Mouse (Mus musculus): ENCODE data around the gene Olfr2. TPM values are rescaled to one million over a fixed set of nuclear protein-coding genes. Genes with fewer than 3 reads are reported as not detected.

Gene Olfr2
- not detected in 2 replicates for polyA plus RNA-seq (2014; fragmentation: Nextera tagmentation; extraction: Ambion mirVana)

DNA sequence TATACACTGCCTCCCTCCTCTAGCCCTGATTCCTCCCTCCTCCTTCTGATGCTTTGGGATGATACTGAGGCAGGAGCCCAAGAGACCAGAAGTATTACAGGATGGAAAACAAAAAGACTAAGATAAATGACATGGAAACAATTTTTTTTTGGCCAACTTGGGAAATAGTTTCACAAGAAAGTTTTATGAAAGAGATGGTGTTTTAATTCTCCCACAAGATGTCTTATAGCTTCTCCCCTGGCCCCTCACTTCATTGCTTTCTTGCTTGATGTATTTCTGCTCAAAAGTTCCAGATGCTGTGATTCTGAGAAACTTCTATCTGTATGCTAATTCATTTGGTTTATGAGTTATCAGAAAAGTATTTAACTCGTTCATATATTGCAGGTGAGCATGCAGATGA is at the start of gene Olfr2:
Olfr2 (minus strand) TSS at position 101 of the 400 bp plus-strand sequence.
- no peak within 1 kb of the TSS for H3K4me3 ChIP-seq (replicated peaks; ENCODE audit: low read depth, low read length)
- DNase-seq (no peak), ATAC-seq (ENCODE audit: low FRiP score, low TSS enrichment) (no peak)
- no peak within 1 kb of the TSS for H3K4me2 ChIP-seq (ENCODE audit: low read length)
- no peak within 1 kb of the TSS for H3K9ac ChIP-seq (replicated peaks; ENCODE audit: low read length)
- H3K9me3 ChIP-seq (ENCODE audit: control insufficient read depth, low read length) = no peaks in the 10 kb centered on the region
- H3K27me3 ChIP-seq (ENCODE audit: control insufficient read depth, insufficient read depth, low read length) = no peaks in the 10 kb centered on the region
- no peaks in the 10 kb centered on the region for H3K4me1 ChIP-seq (ENCODE audit: control insufficient read depth, insufficient read depth, low read length)
- no peak within 1 kb of the TSS for H3K27ac ChIP-seq (replicated peaks; ENCODE audit: low read depth, low read length)
- WGBS = 61% methylated on average over 1 of the region's 1 CpGs
- no peaks in the 10 kb centered on the region for H3K36me3 ChIP-seq (ENCODE audit: control insufficient read depth, insufficient read depth, low read length)

DNA sequence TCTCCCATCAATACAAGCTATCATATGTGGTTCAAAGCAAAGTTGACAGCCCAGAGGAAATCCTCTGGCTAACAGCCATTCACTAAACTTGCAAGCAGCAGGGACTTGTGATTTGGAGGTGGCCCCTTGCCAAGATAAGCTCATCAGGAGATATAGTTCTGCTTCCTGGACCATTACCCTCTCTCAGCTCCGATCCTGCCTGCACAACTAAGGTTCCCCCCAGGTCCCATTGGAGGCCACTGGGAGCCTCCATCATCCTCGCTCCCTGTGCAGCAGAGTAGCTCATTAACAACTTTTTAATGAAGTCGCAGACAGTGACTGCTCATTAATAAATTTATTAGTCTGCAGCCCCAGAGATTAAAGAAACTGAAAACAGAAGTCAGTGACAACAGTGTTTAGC is 41.7 kb upstream of the Olfr2 start:
- Histone ChIP-seq H3K4me1 (ENCODE audit: control insufficient read depth, insufficient read depth, low read length) (no peaks in the 10 kb centered on the region), H3K4me2 (ENCODE audit: low read length) (no peak overlapping the region), H3K27me3 (ENCODE audit: control insufficient read depth, insufficient read depth, low read length) (no peaks in the 10 kb centered on the region), H3K27ac (replicated peaks; ENCODE audit: low read depth, low read length) (no peak overlapping the region), H3K36me3 (ENCODE audit: control insufficient read depth, insufficient read depth, low read length) (no peaks in the 10 kb centered on the region), H3K4me3 (replicated peaks; ENCODE audit: low read depth, low read length) (no peak overlapping the region), H3K9me3 (ENCODE audit: control insufficient read depth, low read length) (no peaks in the 10 kb centered on the region), H3K9ac (replicated peaks; ENCODE audit: low read length) (no peak overlapping the region)
- ATAC-seq (ENCODE audit: low FRiP score, low TSS enrichment) (no peak), DNase-seq (peak; percentile 0)
- 33% methylated on average over 3 of the region's 3 CpGs for WGBS

DNA sequence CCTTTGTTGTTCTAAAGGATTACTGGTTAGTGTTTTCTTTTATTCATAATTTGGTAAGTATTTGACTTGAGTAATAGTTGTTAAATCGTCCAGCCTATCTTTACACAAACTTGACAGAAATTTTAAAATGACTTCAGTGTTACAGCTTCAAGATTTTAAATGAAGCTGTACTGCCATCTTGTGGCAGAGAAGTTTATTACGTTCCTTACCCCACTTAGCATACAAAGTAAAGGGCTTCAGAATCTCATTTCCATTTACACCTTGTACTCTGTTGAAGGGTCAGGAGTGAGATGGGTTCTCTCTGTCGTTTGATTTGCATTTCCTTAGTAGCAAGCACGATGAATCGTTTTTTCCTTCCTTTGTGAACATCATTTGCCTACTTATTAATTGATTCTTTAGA is 40.0 kb upstream of the Olfr2 start:
- Histone ChIP-seq H3K9me3 (ENCODE audit: control insufficient read depth, low read length) (no peaks in the 10 kb centered on the region), H3K27me3 (ENCODE audit: control insufficient read depth, insufficient read depth, low read length) (no peaks in the 10 kb centered on the region), H3K9ac (replicated peaks; ENCODE audit: low read length) (no peak overlapping the region), H3K4me2 (ENCODE audit: low read length) (no peak overlapping the region), H3K36me3 (ENCODE audit: control insufficient read depth, insufficient read depth, low read length) (no peaks in the 10 kb centered on the region), H3K4me1 (ENCODE audit: control insufficient read depth, insufficient read depth, low read length) (no peaks in the 10 kb centered on the region), H3K4me3 (replicated peaks; ENCODE audit: low read depth, low read length) (no peak overlapping the region), H3K27ac (replicated peaks; ENCODE audit: low read depth, low read length) (no peak overlapping the region)
- ATAC-seq (ENCODE audit: low FRiP score, low TSS enrichment) = peak; percentile 58; the same call in 1 of the 2 replicates
- 5% methylated on average over 5 of the region's 5 CpGs for WGBS
- peak; percentile 86 for DNase-seq

DNA sequence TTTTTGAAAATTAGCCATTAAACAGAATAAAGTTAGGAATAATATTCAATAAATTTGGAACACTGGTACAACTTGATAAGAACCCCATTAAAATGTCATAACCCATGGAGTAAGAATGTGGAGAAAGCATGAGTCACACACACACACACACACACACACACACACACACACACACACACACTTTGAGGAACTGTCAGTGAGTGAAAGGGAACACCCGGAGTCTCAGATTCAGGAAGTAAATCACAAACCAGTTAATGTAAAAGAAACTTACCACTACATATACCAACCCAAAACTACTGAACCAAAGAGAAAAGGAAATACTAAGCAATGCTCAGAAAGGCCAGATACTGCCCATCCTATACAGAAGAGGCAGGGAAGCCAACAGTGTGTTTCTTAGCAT is 38.5 kb upstream of the Olfr2 start:
- DNase-seq = no peak
- no peak for ATAC-seq (ENCODE audit: low FRiP score, low TSS enrichment)
- H3K27ac ChIP-seq (replicated peaks; ENCODE audit: low read depth, low read length) = no peak overlapping the region
- H3K9me3 ChIP-seq (ENCODE audit: control insufficient read depth, low read length) = no peaks in the 10 kb centered on the region
- H3K27me3 ChIP-seq (ENCODE audit: control insufficient read depth, insufficient read depth, low read length) = no peaks in the 10 kb centered on the region
- H3K4me3 ChIP-seq (replicated peaks; ENCODE audit: low read depth, low read length) = no peak overlapping the region
- no peak overlapping the region for H3K4me2 ChIP-seq (ENCODE audit: low read length)
- WGBS = 83% methylated on average over 1 of the region's 1 CpGs
- H3K9ac ChIP-seq (replicated peaks; ENCODE audit: low read length) = no peak overlapping the region
- H3K4me1 ChIP-seq (ENCODE audit: control insufficient read depth, insufficient read depth, low read length) = no peaks in the 10 kb centered on the region
- no peaks in the 10 kb centered on the region for H3K36me3 ChIP-seq (ENCODE audit: control insufficient read depth, insufficient read depth, low read length)

DNA sequence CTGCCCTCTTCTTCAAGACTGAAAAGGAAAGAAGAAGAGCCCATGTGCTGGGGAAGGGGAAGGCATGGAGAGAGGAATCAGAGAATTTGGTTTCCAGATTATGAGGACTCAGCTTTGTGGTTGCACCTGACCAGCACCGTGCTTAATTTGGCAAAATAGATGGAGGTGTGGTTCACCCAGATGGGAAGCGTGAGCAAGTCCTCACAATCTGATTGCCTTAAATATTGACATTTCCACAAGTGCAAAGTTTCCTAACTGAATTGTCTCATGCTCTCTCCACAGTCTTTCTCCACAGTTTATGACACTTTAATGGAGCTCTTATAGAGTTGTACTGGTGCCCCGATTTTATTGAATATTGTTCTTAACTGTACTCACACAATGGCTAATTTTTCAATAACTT is 37.3 kb upstream of the Olfr2 start:
- ATAC-seq (ENCODE audit: low FRiP score, low TSS enrichment) = no peak
- Histone ChIP-seq H3K4me3 (replicated peaks; ENCODE audit: low read depth, low read length) (no peak overlapping the region), H3K27me3 (ENCODE audit: control insufficient read depth, insufficient read depth, low read length) (no peaks in the 10 kb centered on the region), H3K27ac (replicated peaks; ENCODE audit: low read depth, low read length) (no peak overlapping the region), H3K4me1 (ENCODE audit: control insufficient read depth, insufficient read depth, low read length) (no peaks in the 10 kb centered on the region), H3K4me2 (ENCODE audit: low read length) (no peak overlapping the region), H3K9me3 (ENCODE audit: control insufficient read depth, low read length) (no peaks in the 10 kb centered on the region), H3K36me3 (ENCODE audit: control insufficient read depth, insufficient read depth, low read length) (no peaks in the 10 kb centered on the region), H3K9ac (replicated peaks; ENCODE audit: low read length) (no peak overlapping the region)
- DNase-seq = no peak
- WGBS = 95% methylated on average over 3 of the region's 3 CpGs

DNA sequence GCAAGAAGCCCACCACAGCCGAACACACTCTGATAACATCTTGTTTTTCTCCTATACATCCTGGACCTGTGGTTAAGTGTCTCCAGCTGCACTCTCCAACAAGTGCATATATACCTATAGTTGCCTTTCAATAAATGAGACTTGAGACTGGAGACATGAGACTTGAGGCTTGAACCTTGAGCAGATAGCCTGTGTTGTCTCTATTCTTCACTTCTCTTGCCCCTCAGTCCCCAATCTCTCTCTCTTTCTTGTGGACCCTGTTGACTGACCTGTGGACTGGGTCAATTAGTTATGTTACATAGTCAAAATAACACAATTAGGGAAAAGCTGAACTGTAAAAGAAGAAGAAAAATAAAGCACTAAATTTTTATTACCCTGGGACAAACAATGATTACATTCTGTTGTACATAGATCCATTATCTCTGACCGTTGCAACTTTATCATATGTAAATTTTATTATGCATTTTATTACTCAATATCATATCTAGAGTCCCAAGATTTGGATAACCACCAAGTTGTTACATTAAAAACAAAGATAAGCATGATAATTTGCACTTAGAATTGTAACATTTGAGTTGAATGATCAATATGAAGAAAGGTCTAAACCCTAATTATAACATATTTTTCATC is 34.2 kb upstream of the Olfr2 start:
- H3K4me1 ChIP-seq (ENCODE audit: control insufficient read depth, insufficient read depth, low read length) = no peaks in the 10 kb centered on the region
- no peak overlapping the region for H3K27ac ChIP-seq (replicated peaks; ENCODE audit: low read depth, low read length)
- no peaks in the 10 kb centered on the region for H3K27me3 ChIP-seq (ENCODE audit: control insufficient read depth, insufficient read depth, low read length)
- H3K4me2 ChIP-seq (ENCODE audit: low read length) = no peak overlapping the region
- no peak overlapping the region for H3K9ac ChIP-seq (replicated peaks; ENCODE audit: low read length)
- WGBS = 86% methylated on average over 2 of the region's 2 CpGs
- ATAC-seq (ENCODE audit: low FRiP score, low TSS enrichment) = no peak
- H3K36me3 ChIP-seq (ENCODE audit: control insufficient read depth, insufficient read depth, low read length) = no peaks in the 10 kb centered on the region
- H3K4me3 ChIP-seq (replicated peaks; ENCODE audit: low read depth, low read length) = no peak overlapping the region
- no peak for DNase-seq
- H3K9me3 ChIP-seq (ENCODE audit: control insufficient read depth, low read length) = no peaks in the 10 kb centered on the region

DNA sequence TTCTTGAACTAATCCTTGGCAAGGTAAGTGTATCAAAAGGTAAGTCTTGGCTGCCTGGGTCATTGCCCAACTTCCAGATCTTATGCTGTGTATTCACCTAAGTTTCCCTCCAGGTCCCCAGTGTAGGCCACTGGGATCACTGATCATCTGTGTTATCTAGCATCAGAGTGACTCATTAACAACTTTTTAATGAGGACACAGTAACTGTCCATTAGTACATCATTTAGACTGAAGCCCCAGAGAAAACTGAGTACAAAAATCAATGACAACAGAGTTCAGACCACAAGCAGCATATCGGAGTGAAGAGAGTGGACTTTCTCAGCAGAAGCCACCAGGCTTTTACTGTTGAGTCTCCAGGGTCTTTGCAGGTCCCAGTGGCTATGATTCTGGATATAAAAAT is 25.0 kb upstream of the Olfr2 start, which contains the start of gene Olfr713:
Olfr713 (plus strand) TSS at position 301 of the 400 bp plus-strand sequence.
- Histone ChIP-seq H3K4me2 (ENCODE audit: low read length) (no peak within 1 kb of the TSS), H3K36me3 (ENCODE audit: control insufficient read depth, insufficient read depth, low read length) (no peaks in the 10 kb centered on the region), H3K9me3 (ENCODE audit: control insufficient read depth, low read length) (no peaks in the 10 kb centered on the region), H3K4me3 (replicated peaks; ENCODE audit: low read depth, low read length) (no peak within 1 kb of the TSS), H3K4me1 (ENCODE audit: control insufficient read depth, insufficient read depth, low read length) (no peaks in the 10 kb centered on the region), H3K9ac (replicated peaks; ENCODE audit: low read length) (no peak within 1 kb of the TSS), H3K27me3 (ENCODE audit: control insufficient read depth, insufficient read depth, low read length) (no peaks in the 10 kb centered on the region), H3K27ac (replicated peaks; ENCODE audit: low read depth, low read length) (no peak within 1 kb of the TSS)
- 86% methylated on average over 1 of the region's 1 CpGs for WGBS
- ATAC-seq (ENCODE audit: low FRiP score, low TSS enrichment) = no peak
- DNase-seq = no peak

DNA sequence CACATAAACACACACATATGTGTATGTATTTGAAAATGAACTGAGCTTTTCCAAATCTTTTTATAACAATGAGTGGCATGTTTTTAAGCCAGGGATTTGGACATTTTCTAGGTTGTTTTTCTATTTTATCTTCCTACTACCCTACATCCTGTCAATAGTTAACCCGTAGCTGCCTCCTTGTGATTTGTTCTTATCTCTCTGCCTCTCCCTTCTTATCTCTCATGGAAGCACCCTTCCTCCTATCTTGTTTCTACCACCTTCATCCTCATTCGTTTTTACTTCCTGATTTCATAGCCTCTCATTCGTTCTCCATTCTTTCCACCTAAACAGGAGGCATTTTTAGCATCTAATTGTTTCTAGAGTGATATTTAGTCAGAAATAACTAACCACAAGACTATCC is 1.7 kb downstream of the Olfr2 start:
- ATAC-seq (ENCODE audit: low FRiP score, low TSS enrichment) (no peak), DNase-seq (no peak)
- no peak overlapping the region for H3K27ac ChIP-seq (replicated peaks; ENCODE audit: low read depth, low read length)
- H3K36me3 ChIP-seq (ENCODE audit: control insufficient read depth, insufficient read depth, low read length) = no peaks in the 10 kb centered on the region
- WGBS = 76% methylated on average over 3 of the region's 3 CpGs
- H3K4me3 ChIP-seq (replicated peaks; ENCODE audit: low read depth, low read length) = no peak overlapping the region
- H3K4me2 ChIP-seq (ENCODE audit: low read length) = no peak overlapping the region
- no peak overlapping the region for H3K9ac ChIP-seq (replicated peaks; ENCODE audit: low read length)
- no peaks in the 10 kb centered on the region for H3K4me1 ChIP-seq (ENCODE audit: control insufficient read depth, insufficient read depth, low read length)
- no peaks in the 10 kb centered on the region for H3K27me3 ChIP-seq (ENCODE audit: control insufficient read depth, insufficient read depth, low read length)
- no peaks in the 10 kb centered on the region for H3K9me3 ChIP-seq (ENCODE audit: control insufficient read depth, low read length)

DNA sequence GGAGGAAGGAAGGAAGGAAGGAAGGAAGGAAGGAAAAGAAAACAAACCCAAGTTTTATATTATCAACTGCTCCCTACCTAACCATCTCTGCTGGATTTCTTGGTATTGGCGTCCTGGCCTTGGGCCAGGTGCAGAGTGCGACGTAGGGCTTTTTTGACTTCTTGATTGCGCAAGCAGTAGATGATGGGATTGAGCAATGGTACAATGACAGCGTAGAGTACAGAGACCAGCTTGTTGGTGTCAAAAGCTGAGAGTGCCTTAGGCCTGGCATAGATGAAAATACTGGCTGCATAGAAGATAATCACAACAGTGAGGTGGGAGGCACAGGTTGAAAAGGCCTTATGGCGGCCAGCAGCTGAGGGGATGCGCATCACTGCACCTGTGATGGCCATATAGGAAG is 5.1 kb downstream of the Olfr2 start:
- no peak overlapping the region for H3K4me2 ChIP-seq (ENCODE audit: low read length)

More for the DNA sequence above, 5.1 kb downstream of the Olfr2 start:
- H3K36me3 ChIP-seq (ENCODE audit: control insufficient read depth, insufficient read depth, low read length) = no peaks in the 10 kb centered on the region
- H3K9ac ChIP-seq (replicated peaks; ENCODE audit: low read length) = no peak overlapping the region
- no peak for ATAC-seq (ENCODE audit: low FRiP score, low TSS enrichment)
- H3K9me3 ChIP-seq (ENCODE audit: control insufficient read depth, low read length) = no peaks in the 10 kb centered on the region
- no peak overlapping the region for H3K4me3 ChIP-seq (replicated peaks; ENCODE audit: low read depth, low read length)
- H3K27ac ChIP-seq (replicated peaks; ENCODE audit: low read depth, low read length) = no peak overlapping the region
- H3K4me1 ChIP-seq (ENCODE audit: control insufficient read depth, insufficient read depth, low read length) = no peaks in the 10 kb centered on the region
- 88% methylated on average over 7 of the region's 7 CpGs for WGBS
- no peak for DNase-seq
- H3K27me3 ChIP-seq (ENCODE audit: control insufficient read depth, insufficient read depth, low read length) = no peaks in the 10 kb centered on the region
